Mouse (Mus musculus) lung, adult 2 months (tissue): ENCODE data around the gene Hes7.

Experiments used
- CTCF ChIP-seq: fragments of 200-500 bp; IDR thresholded peaks from 2 replicates; pipeline ENCODE4 v1.5.1; 2011; ENCODE audit warnings: mild to moderate bottlenecking, low read length, control low read depth; ENCODE audit not compliant: insufficient read depth
- POLR2A ChIP-seq: fragments of 200-500 bp; IDR thresholded peaks from 2 replicates; pipeline ENCODE4 v1.6.1; 2011; ENCODE audit warnings: low read depth, mild to moderate bottlenecking, control low read depth, low read length, borderline replicate concordance; ENCODE audit errors: extremely low read depth

DNA sequence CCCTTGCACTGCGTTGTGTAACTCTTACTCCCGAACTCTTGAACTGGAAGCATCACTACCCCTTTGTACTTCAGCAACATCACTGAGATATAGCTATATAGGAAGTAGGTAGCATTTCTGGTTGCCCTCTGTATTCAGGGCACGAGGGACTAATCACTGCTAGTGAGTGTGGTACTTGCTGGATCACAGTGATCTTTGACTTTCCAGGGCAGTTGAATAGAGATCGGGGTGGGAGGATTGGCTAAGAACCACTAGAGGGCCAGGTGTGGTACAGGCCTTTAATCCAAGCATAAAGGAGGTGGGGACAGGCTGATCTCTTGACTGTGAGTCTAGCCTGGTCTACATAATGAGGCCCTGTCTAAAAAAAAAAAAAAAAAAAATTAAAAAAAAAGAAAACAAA lies 27.3 kb upstream of the Hes7 start:
- TF ChIP-seq CTCF (no peak), POLR2A (no peak)
